Mouse (Mus musculus): ENCODE data around the gene Frmd4a. TPM values are rescaled to one million over a fixed set of nuclear protein-coding genes. Genes with fewer than 3 reads are reported as not detected.

Frmd4a gene
- polyA plus RNA-seq, 1 experiment: 13.5 TPM

GRCm38 (mm10) chr2:4436361-4437231, 419.1 kb downstream of the Frmd4a start:
- no peaks in the 10 kb centered on the region for H3K36me3 ChIP-seq (ENCODE audit: control insufficient read depth, insufficient read depth, low read length)
- H3K4me3 ChIP-seq (ENCODE audit: extremely low read depth, insufficient read depth, insufficient read length): no peak overlapping the region
- no peaks in the 10 kb centered on the region for H3K4me1 ChIP-seq (ENCODE audit: control insufficient read depth, insufficient read depth, insufficient read length)
- no peak for DNase-seq (ENCODE audit: low read depth in 1 of 2, low spot score in 2 of 2)
- no peak overlapping the region for H3K27ac ChIP-seq (ENCODE audit: insufficient read depth, low read length)
- no peaks in the 10 kb centered on the region for H3K27me3 ChIP-seq (ENCODE audit: control insufficient read depth, insufficient read depth, low read length)
- no peak for TF ChIP-seq CTCF (IDR thresholded peaks at IDR 0.05; ENCODE audit: extremely low read depth, insufficient read depth, insufficient read length, insufficient replicate concordance)
- no peak for TF ChIP-seq POLR2A (IDR thresholded peaks at IDR 0.05; ENCODE audit: low read depth, low read length)
- WGBS: 93% methylated on average over 19 of the region's 19 CpGs

GRCm38 (mm10) chr2:4438739-4439138, 421.2 kb downstream of the Frmd4a start:
- H3K4me1 ChIP-seq (ENCODE audit: control insufficient read depth, insufficient read depth, insufficient read length): no peaks in the 10 kb centered on the region
- H3K4me3 ChIP-seq (ENCODE audit: extremely low read depth, insufficient read depth, insufficient read length): no peak overlapping the region
- H3K36me3 ChIP-seq (ENCODE audit: control insufficient read depth, insufficient read depth, low read length): no peaks in the 10 kb centered on the region
- TF ChIP-seq POLR2A (IDR thresholded peaks at IDR 0.05; ENCODE audit: low read depth, low read length): no peak
- TF ChIP-seq CTCF (IDR thresholded peaks at IDR 0.05; ENCODE audit: extremely low read depth, insufficient read depth, insufficient read length, insufficient replicate concordance): no peak
- no peak overlapping the region for H3K27ac ChIP-seq (ENCODE audit: insufficient read depth, low read length)
- no peaks in the 10 kb centered on the region for H3K27me3 ChIP-seq (ENCODE audit: control insufficient read depth, insufficient read depth, low read length)
- DNase-seq (ENCODE audit: low read depth in 1 of 2, low spot score in 2 of 2): no peak
- WGBS: 62% methylated on average over 7 of the region's 7 CpGs

DNA sequence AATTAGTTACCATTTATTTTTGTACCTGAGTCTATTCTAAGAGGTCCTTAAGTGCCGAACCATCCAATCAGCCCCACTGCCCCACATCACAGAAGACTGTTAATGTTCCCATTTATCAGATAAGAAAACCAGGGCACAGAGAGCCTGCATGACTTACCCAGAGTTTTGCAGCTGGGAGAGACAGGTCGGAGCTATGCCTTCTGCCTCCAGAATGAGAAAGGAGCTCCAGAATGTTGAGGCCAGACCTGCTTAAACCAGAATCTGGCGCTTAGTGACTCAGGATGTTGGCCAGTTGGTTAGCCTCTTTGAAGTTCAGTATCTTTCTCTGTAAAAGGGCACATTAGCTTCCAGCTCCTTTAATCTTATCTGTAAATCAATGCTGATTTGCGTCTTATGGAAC, 422.4 kb downstream of the Frmd4a start:
- DNase-seq (ENCODE audit: low read depth in 1 of 2, low spot score in 2 of 2): no peak
- 87% methylated on average over 4 of the region's 4 CpGs for WGBS
- no peaks in the 10 kb centered on the region for H3K4me1 ChIP-seq (ENCODE audit: control insufficient read depth, insufficient read depth, insufficient read length)
- no peak overlapping the region for H3K4me3 ChIP-seq (ENCODE audit: extremely low read depth, insufficient read depth, insufficient read length)
- H3K36me3 ChIP-seq (ENCODE audit: control insufficient read depth, insufficient read depth, low read length): no peaks in the 10 kb centered on the region
- no peak overlapping the region for H3K27ac ChIP-seq (ENCODE audit: insufficient read depth, low read length)
- TF ChIP-seq POLR2A (IDR thresholded peaks at IDR 0.05; ENCODE audit: low read depth, low read length) (no peak), CTCF (IDR thresholded peaks at IDR 0.05; ENCODE audit: extremely low read depth, insufficient read depth, insufficient read length, insufficient replicate concordance) (no peak)
- H3K27me3 ChIP-seq (ENCODE audit: control insufficient read depth, insufficient read depth, low read length): no peaks in the 10 kb centered on the region

GRCm38 (mm10) chr2:4441840-4442239, 424.3 kb downstream of the Frmd4a start:
- Histone ChIP-seq H3K4me3 (ENCODE audit: extremely low read depth, insufficient read depth, insufficient read length) (no peak overlapping the region), H3K27me3 (ENCODE audit: control insufficient read depth, insufficient read depth, low read length) (no peaks in the 10 kb centered on the region), H3K36me3 (ENCODE audit: control insufficient read depth, insufficient read depth, low read length) (no peaks in the 10 kb centered on the region), H3K27ac (ENCODE audit: insufficient read depth, low read length) (no peak overlapping the region), H3K4me1 (ENCODE audit: control insufficient read depth, insufficient read depth, insufficient read length) (no peaks in the 10 kb centered on the region)
- no peak for TF ChIP-seq CTCF (IDR thresholded peaks at IDR 0.05; ENCODE audit: extremely low read depth, insufficient read depth, insufficient read length, insufficient replicate concordance)
- no peak for TF ChIP-seq POLR2A (IDR thresholded peaks at IDR 0.05; ENCODE audit: low read depth, low read length)
- WGBS: 96% methylated on average over 4 of the region's 4 CpGs
- no peak for DNase-seq (ENCODE audit: low read depth in 1 of 2, low spot score in 2 of 2)

GRCm38 (mm10) chr2:4444740-4445139, 427.2 kb downstream of the Frmd4a start:
- no peak for DNase-seq (ENCODE audit: low read depth in 1 of 2, low spot score in 2 of 2)
- Histone ChIP-seq H3K27me3 (ENCODE audit: control insufficient read depth, insufficient read depth, low read length) (no peaks in the 10 kb centered on the region), H3K36me3 (ENCODE audit: control insufficient read depth, insufficient read depth, low read length) (no peaks in the 10 kb centered on the region), H3K4me1 (ENCODE audit: control insufficient read depth, insufficient read depth, insufficient read length) (no peaks in the 10 kb centered on the region), H3K27ac (ENCODE audit: insufficient read depth, low read length) (no peak overlapping the region), H3K4me3 (ENCODE audit: extremely low read depth, insufficient read depth, insufficient read length) (no peak overlapping the region)
- WGBS: 96% methylated on average over 3 of the region's 3 CpGs
- TF ChIP-seq CTCF (IDR thresholded peaks at IDR 0.05; ENCODE audit: extremely low read depth, insufficient read depth, insufficient read length, insufficient replicate concordance) (no peak), POLR2A (IDR thresholded peaks at IDR 0.05; ENCODE audit: low read depth, low read length) (no peak)

- 84% methylated on average over 10 of the region's 10 CpGs for WGBS
- Histone ChIP-seq H3K27ac (ENCODE audit: insufficient read depth, low read length) (no peak overlapping the region), H3K36me3 (ENCODE audit: control insufficient read depth, insufficient read depth, low read length) (no peaks in the 10 kb centered on the region), H3K27me3 (ENCODE audit: control insufficient read depth, insufficient read depth, low read length) (no peaks in the 10 kb centered on the region), H3K4me1 (ENCODE audit: control insufficient read depth, insufficient read depth, insufficient read length) (no peaks in the 10 kb centered on the region), H3K4me3 (ENCODE audit: extremely low read depth, insufficient read depth, insufficient read length) (no peak overlapping the region)
- no peak for DNase-seq (ENCODE audit: low read depth in 1 of 2, low spot score in 2 of 2)
- TF ChIP-seq POLR2A (IDR thresholded peaks at IDR 0.05; ENCODE audit: low read depth, low read length) (no peak), CTCF (IDR thresholded peaks at IDR 0.05; ENCODE audit: extremely low read depth, insufficient read depth, insufficient read length, insufficient replicate concordance) (no peak)
Observed at GRCm38 (mm10) chr2:4445629-4446400, 428.3 kb downstream of the Frmd4a start.

Data from spleen, adult 2 months (tissue).